Mouse (Mus musculus) heart, adult 11 months (tissue): ENCODE results near the gene Ice1.

Experiments used
- DNase-seq: peaks from one replicate; pipeline ENCODE4 v3.0.0; 2022

Gene Ice1

DNA sequence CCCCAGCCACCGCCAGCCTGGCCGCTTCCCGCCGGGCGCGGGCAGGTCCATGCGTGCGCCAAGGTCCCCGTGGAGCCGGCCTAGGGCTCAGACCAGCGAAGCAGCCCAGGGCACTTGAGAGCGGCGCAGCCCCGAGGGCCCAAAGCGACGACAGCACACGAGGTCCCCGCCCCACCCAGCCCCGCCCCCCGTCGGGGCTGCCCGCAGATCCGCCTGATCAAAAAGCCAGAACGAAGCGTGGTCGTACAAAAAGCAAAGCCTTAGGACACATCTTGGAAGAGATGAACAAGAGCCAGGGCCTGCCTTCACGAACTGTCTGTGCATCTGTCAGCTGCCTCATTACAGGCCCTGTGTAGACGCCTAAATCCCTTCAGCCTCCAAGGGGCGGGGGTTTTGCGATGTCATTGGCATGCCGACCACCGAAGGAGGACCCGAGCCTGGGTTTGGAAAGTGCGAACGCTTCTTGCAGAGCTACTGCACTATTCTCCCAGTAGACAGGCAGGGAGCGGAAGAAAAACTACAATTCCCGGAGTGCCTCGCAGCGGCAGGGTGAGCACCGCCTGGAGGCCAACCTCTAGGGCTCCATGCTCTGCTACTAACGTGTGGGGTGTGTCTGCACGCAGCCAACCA lies 343 bp upstream of the Ice1 start:
- peak; percentile 100 for DNase-seq

DNA sequence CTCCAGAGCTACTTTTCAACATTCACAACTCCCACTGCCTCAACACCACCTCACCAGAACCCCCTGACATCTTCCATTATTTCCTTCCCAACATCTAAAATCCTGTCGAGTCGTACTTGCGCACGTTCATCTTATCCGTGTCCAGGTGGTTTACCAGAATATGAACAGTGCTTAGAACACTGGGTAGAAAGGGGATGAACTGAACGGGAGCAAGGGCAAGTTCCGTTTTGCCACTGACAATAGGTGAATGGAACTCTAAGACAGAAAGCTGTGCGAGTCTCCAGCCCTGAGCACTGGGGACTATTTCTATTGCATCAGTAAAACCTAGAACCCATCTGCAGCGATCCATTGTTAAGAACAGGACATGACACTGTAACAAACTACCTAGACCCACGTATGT lies 728 bp downstream of the Ice1 start:
- DNase-seq: peak; percentile 82

GRCm38 (mm10) chr13:70635591-70635990 lies 1.8 kb downstream of the Ice1 start:
- peak; percentile 67 for DNase-seq

DNA sequence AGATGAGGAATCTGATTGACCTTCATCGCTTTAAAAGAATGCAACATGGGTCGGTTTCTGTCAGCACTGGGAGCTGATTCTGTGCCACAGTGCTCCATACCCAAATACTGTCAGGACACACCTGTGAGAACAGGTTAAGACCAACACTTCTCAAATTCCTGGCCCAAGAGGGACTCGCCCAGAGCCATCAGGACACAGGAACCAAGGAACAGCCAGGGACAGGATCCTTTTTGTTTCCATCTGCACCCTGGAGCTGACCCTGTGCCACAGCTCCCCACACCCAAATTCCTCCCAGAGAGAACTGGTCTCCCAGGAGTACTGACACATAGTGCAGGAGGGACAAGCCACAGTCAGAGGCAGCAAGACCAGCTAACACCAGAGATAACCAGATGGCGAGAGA lies 11.0 kb downstream of the Ice1 start:
- peak; percentile 40 for DNase-seq

GRCm38 (mm10) chr13:70625665-70626064 lies 11.8 kb downstream of the Ice1 start:
- DNase-seq: no peak

GRCm38 (mm10) chr13:70624445-70624844 lies 13.0 kb downstream of the Ice1 start:
- DNase-seq: peak; percentile 29

DNA sequence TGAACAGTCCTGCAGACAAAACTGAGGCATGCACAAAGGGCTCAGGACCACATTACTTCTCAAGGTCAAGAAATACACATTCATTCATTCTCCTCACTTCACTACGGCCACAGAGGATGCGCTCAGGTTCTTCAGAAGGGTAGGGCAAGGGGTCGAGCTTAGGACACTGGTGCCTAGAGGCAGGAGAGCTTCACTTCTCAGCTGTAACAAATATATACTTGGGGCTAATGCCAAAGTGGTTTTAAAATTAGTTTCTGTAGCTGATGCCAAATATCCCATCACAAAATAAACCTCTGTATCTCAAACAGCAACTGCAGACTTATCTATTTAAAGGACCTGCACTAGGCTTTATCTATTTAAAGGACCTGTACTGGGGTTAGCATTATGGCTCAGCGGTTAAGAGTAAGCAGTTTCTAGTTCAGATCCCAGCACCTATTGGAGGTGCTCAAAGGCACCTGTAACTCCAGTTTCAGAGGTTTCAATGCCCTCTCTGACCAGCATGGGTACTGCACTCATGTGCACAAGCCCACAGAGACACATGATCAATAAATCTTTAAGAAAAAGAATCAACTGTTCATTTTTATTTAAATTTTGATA lies 14.9 kb downstream of the Ice1 start:
- peak; percentile 53 for DNase-seq

DNA sequence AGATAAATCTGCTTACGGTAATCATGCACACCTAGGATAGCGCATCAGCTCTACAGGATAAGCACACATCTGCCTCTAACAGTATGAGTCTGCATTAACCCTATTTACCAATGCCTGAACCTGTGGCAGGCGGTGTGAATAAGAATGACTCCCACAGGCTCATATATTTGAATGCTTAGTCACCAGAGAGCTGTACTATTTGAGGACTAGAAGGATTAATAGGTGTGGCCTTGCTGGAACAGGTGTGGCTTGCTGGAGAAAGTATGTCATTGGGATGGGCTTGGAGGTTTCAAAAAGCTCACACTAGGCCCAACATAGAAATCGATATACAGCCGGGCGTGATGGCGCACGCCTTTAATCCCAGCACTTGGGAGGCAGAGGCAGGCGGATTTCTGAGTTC lies 15.9 kb downstream of the Ice1 start:
- peak; percentile 82 for DNase-seq

- peak; percentile 36 for DNase-seq
Measured at GRCm38 (mm10) chr13:70612837-70613236, 24.6 kb downstream of the Ice1 start.

DNA sequence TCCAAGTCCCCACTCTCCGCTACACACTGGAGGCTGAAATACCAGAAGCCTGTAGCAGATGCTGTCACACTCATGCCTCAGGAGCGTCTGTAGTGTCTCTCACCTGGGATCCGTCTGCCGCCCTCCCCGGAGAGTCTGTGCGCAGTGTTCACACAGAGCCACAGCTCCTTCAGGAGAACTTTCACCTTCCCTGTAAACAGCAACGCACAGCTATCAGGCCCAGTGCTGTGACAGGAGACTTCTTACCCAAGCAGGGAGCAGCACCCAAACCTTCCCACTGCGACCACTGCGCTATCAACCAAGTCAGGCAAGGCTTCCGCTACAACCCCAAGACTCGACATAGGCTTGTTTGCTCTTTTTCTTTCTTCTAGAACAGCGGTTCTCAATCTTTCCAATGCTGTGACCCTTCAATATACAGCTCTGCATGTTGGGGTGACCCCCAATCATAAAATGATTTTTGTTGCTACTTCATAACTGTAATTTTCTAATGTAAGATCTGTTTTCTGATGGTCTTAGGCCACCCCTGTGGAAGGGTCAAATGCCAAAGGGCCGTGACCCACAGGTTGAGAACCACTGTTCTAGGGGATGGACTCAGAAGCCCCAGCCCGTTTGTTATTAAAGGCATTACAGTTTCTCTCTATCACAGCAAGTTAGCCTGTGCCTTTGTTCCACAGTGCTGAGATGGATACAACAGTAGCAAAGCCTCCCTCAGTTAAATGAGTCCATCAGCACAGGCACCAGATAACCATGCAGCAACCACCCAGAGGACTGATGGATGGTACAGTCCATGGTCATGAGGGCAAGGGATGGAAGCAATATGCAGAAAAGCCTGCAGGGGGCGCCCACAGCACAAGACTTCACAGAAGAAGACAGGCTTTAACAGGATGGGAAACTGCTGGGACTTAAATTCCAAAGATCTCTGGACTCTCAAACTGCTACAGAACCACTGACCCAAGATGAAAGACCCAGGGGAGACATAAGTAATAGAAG lies 26.7 kb downstream of the Ice1 start:
- peak; percentile 94 for DNase-seq

- DNase-seq: peak; percentile 55
Measured at GRCm38 (mm10) chr13:70609632-70610031, 27.8 kb downstream of the Ice1 start.

DNA sequence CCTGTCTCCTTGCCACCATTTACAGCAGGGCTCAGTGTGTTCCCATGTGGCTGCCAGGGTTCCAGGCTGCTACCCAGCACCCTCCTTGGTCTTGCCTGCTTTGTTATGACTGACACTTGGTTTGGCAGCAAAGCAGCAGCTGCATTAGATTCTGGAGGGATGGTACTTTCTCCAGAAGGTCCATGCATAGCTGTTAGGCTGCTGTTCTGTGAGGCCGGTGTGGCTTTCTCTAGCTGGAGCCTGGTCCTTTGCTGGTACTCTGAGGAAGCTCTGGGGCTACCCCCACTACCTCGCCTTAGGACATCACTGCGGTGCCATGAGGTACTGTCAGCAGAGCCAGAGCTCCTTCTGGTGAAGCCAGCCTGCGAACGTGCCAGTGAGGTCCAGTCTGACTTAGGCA lies 32.1 kb downstream of the Ice1 start:
- DNase-seq: peak; percentile 84

GRCm38 (mm10) chr13:70604723-70605122 lies 32.7 kb downstream of the Ice1 start:
- peak; percentile 79 for DNase-seq

DNA sequence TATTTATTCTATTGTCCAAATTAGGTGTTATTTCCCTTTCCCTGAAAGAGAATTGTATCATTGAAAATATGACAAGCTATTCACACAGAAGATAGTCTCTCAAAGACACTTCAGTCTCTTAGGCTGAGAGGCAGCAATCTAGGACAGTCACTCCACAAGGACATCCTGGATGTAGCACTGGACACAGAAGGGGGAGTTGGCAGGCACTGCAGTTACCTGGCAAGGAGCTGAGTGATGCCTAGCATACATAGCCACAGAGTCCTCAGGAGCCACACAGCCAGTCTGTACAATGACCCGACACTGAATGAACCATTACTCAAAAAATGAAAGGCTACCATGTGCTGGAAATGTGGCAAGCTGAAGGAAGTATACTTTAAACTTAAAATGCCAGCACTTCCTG lies 35.9 kb downstream of the Ice1 start:
- DNase-seq: no peak

- peak; percentile 62 for DNase-seq
Measured at GRCm38 (mm10) chr13:70599964-70600619, 37.3 kb downstream of the Ice1 start.

GRCm38 (mm10) chr13:70598941-70599340 lies 38.5 kb downstream of the Ice1 start:
- no peak for DNase-seq

- no peak for DNase-seq
Measured at GRCm38 (mm10) chr13:70596901-70597300, 40.5 kb downstream of the Ice1 start.

GRCm38 (mm10) chr13:70590248-70590762 lies 47.1 kb downstream of the Ice1 start:
- DNase-seq: peak; percentile 98

DNA sequence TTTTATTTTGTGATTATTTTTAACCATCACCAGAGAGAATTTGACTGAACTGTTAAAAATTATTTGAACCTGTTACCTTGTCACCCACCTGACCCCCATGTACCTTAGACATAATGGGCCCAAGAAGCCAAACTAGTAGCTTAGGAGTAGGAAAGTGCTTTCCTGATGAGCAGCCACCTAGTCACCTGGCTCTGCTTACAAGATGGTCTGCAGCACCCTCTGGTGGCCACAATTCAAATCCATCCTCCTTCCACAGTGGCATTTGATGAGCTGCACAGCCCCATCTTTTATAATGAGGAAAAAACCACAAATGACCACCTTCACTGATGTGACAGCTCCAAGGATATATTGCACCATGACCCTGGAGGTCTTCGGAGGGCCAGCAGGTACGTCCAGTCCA lies 50.5 kb downstream of the Ice1 start:
- no peak for DNase-seq

GRCm38 (mm10) chr13:70582517-70582916 lies 54.9 kb downstream of the Ice1 start:
- DNase-seq: no peak

- DNase-seq: no peak
Measured at GRCm38 (mm10) chr13:70581509-70581908, 55.9 kb downstream of the Ice1 start.

DNA sequence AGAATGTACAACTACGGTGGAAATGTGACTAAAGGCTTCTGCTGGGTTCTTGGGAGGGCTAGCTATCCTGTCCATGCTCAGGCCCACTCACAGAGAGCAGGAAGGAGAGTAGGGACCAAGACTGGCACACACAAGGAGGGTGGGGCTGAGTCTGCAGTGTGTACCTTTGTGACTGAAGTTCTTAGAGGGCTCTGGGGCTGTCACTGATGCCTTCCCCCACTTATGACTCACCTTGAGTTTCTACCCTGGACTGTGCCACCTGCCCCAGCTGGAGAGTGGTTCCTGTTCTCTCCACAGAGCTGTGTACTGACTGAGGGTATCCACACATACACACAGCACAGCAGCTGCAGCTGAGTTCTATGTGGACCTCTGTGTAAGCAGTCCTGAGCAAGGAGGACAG lies 63.2 kb downstream of the Ice1 start:
- DNase-seq: no peak

- no peak for DNase-seq
Measured at GRCm38 (mm10) chr13:70567889-70568288, 69.5 kb downstream of the Ice1 start.
